Mouse (Mus musculus) common myeloid progenitor, adult 5-6 weeks (primary cell): ENCODE data around the gene Emsy. TPM values are rescaled to one million over a fixed set of nuclear protein-coding genes. Genes with fewer than 3 reads are reported as not detected.

Source experiments
- ATAC-seq: replicated peaks from 2 replicates; pipeline ENCODE4 v1.8.0; 2016; ENCODE audit warnings: low read depth, mild to moderate bottlenecking, moderate TSS enrichment, inconsistent platforms; ENCODE audit not compliant: poor library complexity, severe bottlenecking
- total RNA-seq: library from RNA; stranded (forward); fragments of 200-1000, 187-1606 nt; gene quantifications from 2 replicates; pipeline ENCODE4 v1.2.3, GENCODE M21; 2017

The Emsy gene
- total RNA-seq, 1 experiment from 2014 or later = 46.6 TPM

- ATAC-seq = no peak
Observed at GRCm38 (mm10) chr7:98584555-98584954, 72.0 kb downstream of the Emsy start.

- no peak for ATAC-seq
Observed at GRCm38 (mm10) chr7:98581266-98581665, 75.3 kb downstream of the Emsy start.

- no peak for ATAC-seq
Observed at GRCm38 (mm10) chr7:98580441-98580840, 76.1 kb downstream of the Emsy start.

- ATAC-seq = no peak
Observed at GRCm38 (mm10) chr7:98579731-98580130, 76.9 kb downstream of the Emsy start.

GRCm38 (mm10) chr7:98577461-98577860 is 79.1 kb downstream of the Emsy start:
- no peak for ATAC-seq

- no peak for ATAC-seq
Observed at GRCm38 (mm10) chr7:98575651-98576239, 80.8 kb downstream of the Emsy start.

- no peak for ATAC-seq
Observed at GRCm38 (mm10) chr7:98574771-98575191, 81.8 kb downstream of the Emsy start.

- no peak for ATAC-seq
Observed at GRCm38 (mm10) chr7:98574271-98574670, 82.3 kb downstream of the Emsy start.

GRCm38 (mm10) chr7:98573231-98573781 is 83.3 kb downstream of the Emsy start:
- ATAC-seq = peak; percentile 73; the same call in 1 of the 2 replicates

GRCm38 (mm10) chr7:98572223-98572868 is 84.2 kb downstream of the Emsy start:
- no peak for ATAC-seq

GRCm38 (mm10) chr7:98570824-98571505 is 85.6 kb downstream of the Emsy start:
- no peak for ATAC-seq

GRCm38 (mm10) chr7:98567056-98567455 is 89.5 kb downstream of the Emsy start:
- no peak for ATAC-seq

GRCm38 (mm10) chr7:98564607-98565364 is 91.8 kb downstream of the Emsy start:
- ATAC-seq = peak; percentile 76

GRCm38 (mm10) chr7:98563991-98564390 is 92.6 kb downstream of the Emsy start:
- no peak for ATAC-seq

- ATAC-seq = peak; percentile 33; the same call in 1 of the 2 replicates
Observed at GRCm38 (mm10) chr7:98562966-98563365, 93.6 kb downstream of the Emsy start.

- no peak for ATAC-seq
Observed at GRCm38 (mm10) chr7:98562186-98562585, 94.4 kb downstream of the Emsy start.

- ATAC-seq = no peak
Observed at GRCm38 (mm10) chr7:98561556-98562164, 94.9 kb downstream of the Emsy start.

- peak; percentile 46 for ATAC-seq
Observed at GRCm38 (mm10) chr7:98558128-98558921, 98.3 kb downstream of the Emsy start.

GRCm38 (mm10) chr7:98556767-98557394 is 99.7 kb downstream of the Emsy start:
- no peak for ATAC-seq
